Mouse (Mus musculus): Measurements from ENCODE around the gene Gtpbp1. TPM values are rescaled to one million over a fixed set of nuclear protein-coding genes. Genes with fewer than 3 reads are reported as not detected.

Gtpbp1 gene
- polyA plus RNA-seq, 1 experiment = 35.3 TPM

- 54% methylated on average over 9 of the region's 9 CpGs for WGBS
- no peaks in the 10 kb centered on the region for H3K27me3 ChIP-seq (replicated peaks; ENCODE audit: control insufficient read depth, insufficient read depth, low read length)
- TF ChIP-seq CTCF (conservative IDR thresholded peaks at IDR 0.05; ENCODE audit: insufficient read depth, insufficient read length, low read depth, low read length) (no peak), POLR2A (IDR thresholded peaks at IDR 0.05; ENCODE audit: low read depth, low read length) (no peak)
- H3K4me1 ChIP-seq (ENCODE audit: control insufficient read depth, insufficient read depth, low read length) = peaks cover 17% of the 10 kb centered on the region
- no peak overlapping the region for H3K27ac ChIP-seq (ENCODE audit: insufficient read depth, low read depth, low read length)
- no peaks in the 10 kb centered on the region for H3K36me3 ChIP-seq (ENCODE audit: control insufficient read depth, insufficient read depth, low read length)
- no peak for DNase-seq
- H3K4me3 ChIP-seq (ENCODE audit: insufficient read depth, low read depth, low read length) = no peak overlapping the region
These were observed 7.0 kb downstream of the Gtpbp1 start for GRCm38 (mm10) chr15:79697558-79698187.

DNA sequence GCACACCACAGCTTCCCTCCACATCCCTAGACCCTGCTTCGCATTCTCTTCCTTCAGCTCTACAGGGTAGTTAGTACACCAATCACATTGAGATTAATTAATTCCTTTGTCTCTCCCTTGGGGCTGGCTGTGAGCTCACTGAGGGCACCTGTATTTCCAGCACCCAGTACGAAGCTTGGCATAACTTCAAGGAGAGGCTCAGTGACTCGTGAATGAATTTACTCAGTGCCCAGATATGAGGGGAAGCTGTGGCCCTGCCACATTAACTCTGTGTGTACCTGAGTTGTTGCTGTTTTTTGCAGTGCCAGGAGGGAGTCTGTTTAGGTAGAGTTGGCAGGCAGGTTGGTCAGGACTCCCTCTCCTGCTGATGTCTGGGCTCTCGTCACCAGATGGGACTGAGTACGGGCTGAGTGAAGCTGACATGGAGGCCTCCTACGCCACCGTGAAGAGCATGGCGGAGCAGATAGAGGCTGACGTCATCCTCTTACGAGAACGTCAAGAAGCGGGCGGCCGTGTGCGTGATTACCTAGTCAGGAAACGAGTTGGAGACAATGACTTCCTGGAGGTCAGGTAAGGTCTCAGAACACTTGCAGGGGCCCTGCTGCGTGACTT lies 16.1 kb downstream of the Gtpbp1 start:
- H3K27ac ChIP-seq (ENCODE audit: insufficient read depth, low read depth, low read length) = no peak overlapping the region
- H3K27me3 ChIP-seq (replicated peaks; ENCODE audit: control insufficient read depth, insufficient read depth, low read length) = no peaks in the 10 kb centered on the region
- DNase-seq = peak; percentile 68
- no peaks in the 10 kb centered on the region for H3K4me1 ChIP-seq (ENCODE audit: control insufficient read depth, insufficient read depth, low read length)
- TF ChIP-seq POLR2A (IDR thresholded peaks at IDR 0.05; ENCODE audit: low read depth, low read length) (no peak), CTCF (conservative IDR thresholded peaks at IDR 0.05; ENCODE audit: insufficient read depth, insufficient read length, low read depth, low read length) (no peak)
- no peak overlapping the region for H3K4me3 ChIP-seq (ENCODE audit: insufficient read depth, low read depth, low read length)
- no peaks in the 10 kb centered on the region for H3K36me3 ChIP-seq (ENCODE audit: control insufficient read depth, insufficient read depth, low read length)
- 64% methylated on average over 17 of the region's 17 CpGs for WGBS

GRCm38 (mm10) chr15:79708229-79708822 lies 17.7 kb downstream of the Gtpbp1 start:
- H3K27me3 ChIP-seq (replicated peaks; ENCODE audit: control insufficient read depth, insufficient read depth, low read length) = no peaks in the 10 kb centered on the region
- H3K4me1 ChIP-seq (ENCODE audit: control insufficient read depth, insufficient read depth, low read length) = no peaks in the 10 kb centered on the region
- H3K4me3 ChIP-seq (ENCODE audit: insufficient read depth, low read depth, low read length) = no peak overlapping the region
- TF ChIP-seq POLR2A (IDR thresholded peaks at IDR 0.05; ENCODE audit: low read depth, low read length) (no peak), CTCF (conservative IDR thresholded peaks at IDR 0.05; ENCODE audit: insufficient read depth, insufficient read length, low read depth, low read length) (0 out of 2 replicates have a peak, but pooled peaks have one; percentile 1)
- WGBS = 86% methylated on average over 5 of the region's 5 CpGs
- DNase-seq = no peak
- H3K27ac ChIP-seq (ENCODE audit: insufficient read depth, low read depth, low read length) = no peak overlapping the region
- H3K36me3 ChIP-seq (ENCODE audit: control insufficient read depth, insufficient read depth, low read length) = no peaks in the 10 kb centered on the region

DNA sequence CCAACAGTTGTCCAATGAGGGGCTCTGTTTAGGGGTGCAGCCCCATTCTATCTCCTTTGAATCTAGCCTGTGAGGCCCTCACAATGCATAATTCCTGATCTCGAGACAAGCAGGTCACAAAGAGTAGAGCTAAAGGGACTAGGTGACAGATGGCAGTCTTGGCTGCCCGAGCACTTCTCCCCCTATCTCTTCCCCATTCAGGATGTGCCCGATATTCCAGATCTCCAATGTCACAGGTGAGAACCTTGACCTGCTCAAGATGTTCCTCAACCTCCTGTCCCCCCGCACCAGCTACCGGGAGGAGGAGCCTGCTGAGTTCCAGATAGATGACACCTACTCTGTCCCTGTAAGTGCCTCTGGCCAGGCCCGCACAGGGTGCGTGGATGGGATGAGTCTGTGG lies 25.0 kb downstream of the Gtpbp1 start:
- H3K4me1 ChIP-seq (ENCODE audit: control insufficient read depth, insufficient read depth, low read length) = no peaks in the 10 kb centered on the region
- DNase-seq = no peak
- H3K4me3 ChIP-seq (ENCODE audit: insufficient read depth, low read depth, low read length) = no peak overlapping the region
- WGBS = 94% methylated on average over 7 of the region's 7 CpGs
- no peaks in the 10 kb centered on the region for H3K27me3 ChIP-seq (replicated peaks; ENCODE audit: control insufficient read depth, insufficient read depth, low read length)
- TF ChIP-seq POLR2A (IDR thresholded peaks at IDR 0.05; ENCODE audit: low read depth, low read length) (no peak), CTCF (conservative IDR thresholded peaks at IDR 0.05; ENCODE audit: insufficient read depth, insufficient read length, low read depth, low read length) (no peak)
- no peaks in the 10 kb centered on the region; the same call in 1 of the 2 replicates for H3K36me3 ChIP-seq (ENCODE audit: control insufficient read depth, insufficient read depth, low read length)
- no peak overlapping the region for H3K27ac ChIP-seq (ENCODE audit: insufficient read depth, low read depth, low read length)

- Histone ChIP-seq H3K27ac (ENCODE audit: insufficient read depth, low read depth, low read length) (no peak overlapping the region), H3K27me3 (replicated peaks; ENCODE audit: control insufficient read depth, insufficient read depth, low read length) (no peaks in the 10 kb centered on the region), H3K36me3 (ENCODE audit: control insufficient read depth, insufficient read depth, low read length) (no peaks in the 10 kb centered on the region; the same call in 1 of the 2 replicates), H3K4me3 (ENCODE audit: insufficient read depth, low read depth, low read length) (no peak overlapping the region), H3K4me1 (ENCODE audit: control insufficient read depth, insufficient read depth, low read length) (no peaks in the 10 kb centered on the region)
- DNase-seq = no peak
- TF ChIP-seq CTCF (conservative IDR thresholded peaks at IDR 0.05; ENCODE audit: insufficient read depth, insufficient read length, low read depth, low read length) (no peak), POLR2A (IDR thresholded peaks at IDR 0.05; ENCODE audit: low read depth, low read length) (no peak)
- 92% methylated on average over 6 of the region's 6 CpGs for WGBS
These were observed 26.1 kb downstream of the Gtpbp1 start for GRCm38 (mm10) chr15:79716710-79717109.

- 90% methylated on average over 8 of the region's 8 CpGs for WGBS
- no peak overlapping the region for H3K27ac ChIP-seq (ENCODE audit: insufficient read depth, low read depth, low read length)
- H3K4me3 ChIP-seq (ENCODE audit: insufficient read depth, low read depth, low read length) = no peak overlapping the region
- no peaks in the 10 kb centered on the region; the same call in 1 of the 2 replicates for H3K36me3 ChIP-seq (ENCODE audit: control insufficient read depth, insufficient read depth, low read length)
- no peak for DNase-seq
- no peaks in the 10 kb centered on the region for H3K4me1 ChIP-seq (ENCODE audit: control insufficient read depth, insufficient read depth, low read length)
- TF ChIP-seq POLR2A (IDR thresholded peaks at IDR 0.05; ENCODE audit: low read depth, low read length) (no peak), CTCF (conservative IDR thresholded peaks at IDR 0.05; ENCODE audit: insufficient read depth, insufficient read length, low read depth, low read length) (no peak)
- H3K27me3 ChIP-seq (replicated peaks; ENCODE audit: control insufficient read depth, insufficient read depth, low read length) = no peaks in the 10 kb centered on the region
These were observed 29.6 kb downstream of the Gtpbp1 start for GRCm38 (mm10) chr15:79720267-79720666.

GRCm38 (mm10) chr15:79720796-79721195 lies 30.2 kb downstream of the Gtpbp1 start:
- Histone ChIP-seq H3K27me3 (replicated peaks; ENCODE audit: control insufficient read depth, insufficient read depth, low read length) (no peaks in the 10 kb centered on the region), H3K4me1 (ENCODE audit: control insufficient read depth, insufficient read depth, low read length) (no peaks in the 10 kb centered on the region), H3K36me3 (ENCODE audit: control insufficient read depth, insufficient read depth, low read length) (no peaks in the 10 kb centered on the region; the same call in 1 of the 2 replicates), H3K27ac (ENCODE audit: insufficient read depth, low read depth, low read length) (no peak overlapping the region), H3K4me3 (ENCODE audit: insufficient read depth, low read depth, low read length) (no peak overlapping the region)
- 65% methylated on average over 4 of the region's 4 CpGs for WGBS
- TF ChIP-seq CTCF (conservative IDR thresholded peaks at IDR 0.05; ENCODE audit: insufficient read depth, insufficient read length, low read depth, low read length) (no peak), POLR2A (IDR thresholded peaks at IDR 0.05; ENCODE audit: low read depth, low read length) (no peak)
- DNase-seq = no peak
